Mouse (Mus musculus) limb, embryonic 11.5 days (tissue): Measurements from ENCODE around the gene Cdc42se1. TPM values are rescaled to one million over a fixed set of nuclear protein-coding genes. Genes with fewer than 3 reads are reported as not detected.
A peak's percentile ranks its signal among the peaks of the same experiment; 100 is the strongest.

Experiments used
- ATAC-seq: fragments of 200-750 bp; cut with Nextera tagmentation; 2 replicates; pipeline ENCODE4 v1.8.0; 2017; ENCODE audit warnings: low read depth; ENCODE audit not compliant: insufficient number of reproducible peaks, low FRiP score, low TSS enrichment
- DNase-seq: peaks from one replicate; pipeline ENCODE4 v3.0.0-alpha.2; 2015; ENCODE audit warnings: low spot score
- H3K27ac ChIP-seq: fragments of 300-500 bp; sonication (generic); replicated peaks from 2 replicates; pipeline ENCODE4 v1.5.1; 2014; ENCODE audit warnings: low read depth, mild to moderate bottlenecking, low read length
- H3K27me3 ChIP-seq: fragments of 300-500 bp; sonication (generic); 2 replicates; pipeline ENCODE4 v1.6.1; 2014; ENCODE audit warnings: mild to moderate bottlenecking, low read length, mixed read lengths; ENCODE audit not compliant: control insufficient read depth, insufficient read depth
- H3K36me3 ChIP-seq: fragments of 300-500 bp; sonication (generic); 2 replicates; pipeline ENCODE4 v1.6.1; 2014; ENCODE audit warnings: mild to moderate bottlenecking, low read length, moderate library complexity, mixed read lengths; ENCODE audit not compliant: control insufficient read depth, insufficient read depth
- H3K4me1 ChIP-seq: fragments of 300-500 bp; sonication (generic); 2 replicates; pipeline ENCODE4 v1.6.1; 2014; ENCODE audit warnings: low read length, mixed read lengths; ENCODE audit not compliant: control insufficient read depth, insufficient read depth
- H3K4me2 ChIP-seq: fragments of 300-500 bp; sonication (generic); 2 replicates; pipeline ENCODE4 v1.6.1; 2014; ENCODE audit warnings: low read depth, mild to moderate bottlenecking, moderate library complexity; ENCODE audit not compliant: severe bottlenecking
- H3K4me3 ChIP-seq: fragments of 300-500 bp; sonication (generic); 2 replicates; pipeline ENCODE4 v1.5.1; 2014; ENCODE audit warnings: low read depth, low read length
- H3K9ac ChIP-seq: fragments of 300-500 bp; sonication (generic); 2 replicates; pipeline ENCODE4 v1.6.1; 2014; ENCODE audit warnings: mild to moderate bottlenecking, low read length
- H3K9me3 ChIP-seq: fragments of 300-500 bp; sonication (generic); 2 replicates; pipeline ENCODE4 v1.6.1; 2016; ENCODE audit warnings: low read length; ENCODE audit not compliant: control insufficient read depth
- WGBS: fragments of 180-500 bp; shearing (Covaris S2); extraction: QIAGEN DNeasy Blood & Tissue Kit; methylation state at CpG from one replicate; pipeline ENCODE4 v1.1.7; 2014; 5-methylcytosine and 5-hydroxymethylcytosine counted together
- polyA plus RNA-seq: library from polyadenylated mRNA; unstranded; fragments of >200 nt; fragmentation: Nextera tagmentation; extraction: Ambion mirVana; gene quantifications from 2 replicates; pipeline ENCODE4 v1.2.1, GENCODE M21; 2014

The Cdc42se1 gene
- polyA plus RNA-seq, 1 experiment from 2014 or later, result 89.6 TPM

DNA sequence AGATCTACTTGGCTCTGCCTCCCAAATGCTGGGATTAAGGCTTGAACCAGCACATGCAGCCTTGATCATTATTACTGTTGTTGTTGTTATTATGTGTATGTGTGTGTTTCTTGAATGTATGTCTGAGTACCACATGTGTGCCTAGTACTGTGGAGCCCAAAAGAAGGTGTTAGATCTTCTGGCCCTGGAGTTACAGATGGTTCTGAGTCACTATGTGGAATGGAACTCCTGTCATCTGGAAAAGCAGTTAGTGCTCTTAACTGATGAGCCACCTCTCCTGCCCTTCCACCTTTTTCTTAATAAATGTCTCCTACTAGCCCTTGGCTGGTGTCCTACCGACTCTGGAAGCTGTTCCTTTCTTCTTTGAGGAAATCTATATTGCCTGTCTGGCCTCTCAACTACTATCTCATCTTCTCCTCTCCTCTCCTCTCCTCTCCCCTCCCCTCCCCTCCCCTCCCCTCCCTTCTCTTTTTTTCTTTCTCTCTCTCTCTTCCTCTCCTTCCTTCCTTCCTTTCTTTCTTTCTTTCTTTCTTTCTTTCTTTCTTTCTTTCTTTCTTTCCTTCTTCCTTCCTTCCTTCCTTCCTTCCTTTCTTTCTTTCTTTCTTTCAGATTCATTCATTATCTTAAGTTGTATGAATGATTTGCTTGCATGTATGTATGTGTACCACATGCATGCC, 19.3 kb downstream of the Cdc42se1 start:
- 76% methylated on average over 1 of the region's 1 CpGs for WGBS
- no peak for ATAC-seq
- no peak overlapping the region for H3K27ac ChIP-seq

GRCm38 (mm10) chr3:95250361-95250760, 21.8 kb downstream of the Cdc42se1 start:
- DNase-seq (no peak), ATAC-seq (no peak)
- H3K4me1 ChIP-seq, result no peaks in the 10 kb centered on the region
- H3K27ac ChIP-seq, result no peak overlapping the region
- H3K36me3 ChIP-seq, result no peaks in the 10 kb centered on the region
- no peak overlapping the region for H3K4me2 ChIP-seq
- H3K9me3 ChIP-seq, result no peaks in the 10 kb centered on the region
- no peaks in the 10 kb centered on the region for H3K27me3 ChIP-seq
- WGBS, result 73% methylated on average over 5 of the region's 5 CpGs
- no peak overlapping the region for H3K4me3 ChIP-seq
- no peak overlapping the region; the same call in 1 of the 2 replicates for H3K9ac ChIP-seq

More for the DNA sequence above, 19.3 kb downstream of the Cdc42se1 start:
- H3K4me2 ChIP-seq, result no peak overlapping the region
- no peak overlapping the region for H3K4me3 ChIP-seq
- H3K9ac ChIP-seq, result no peak overlapping the region
- no peak for DNase-seq
- no peaks in the 10 kb centered on the region for H3K36me3 ChIP-seq
- no peaks in the 10 kb centered on the region for H3K27me3 ChIP-seq
- no peaks in the 10 kb centered on the region for H3K4me1 ChIP-seq
- no peaks in the 10 kb centered on the region for H3K9me3 ChIP-seq

DNA sequence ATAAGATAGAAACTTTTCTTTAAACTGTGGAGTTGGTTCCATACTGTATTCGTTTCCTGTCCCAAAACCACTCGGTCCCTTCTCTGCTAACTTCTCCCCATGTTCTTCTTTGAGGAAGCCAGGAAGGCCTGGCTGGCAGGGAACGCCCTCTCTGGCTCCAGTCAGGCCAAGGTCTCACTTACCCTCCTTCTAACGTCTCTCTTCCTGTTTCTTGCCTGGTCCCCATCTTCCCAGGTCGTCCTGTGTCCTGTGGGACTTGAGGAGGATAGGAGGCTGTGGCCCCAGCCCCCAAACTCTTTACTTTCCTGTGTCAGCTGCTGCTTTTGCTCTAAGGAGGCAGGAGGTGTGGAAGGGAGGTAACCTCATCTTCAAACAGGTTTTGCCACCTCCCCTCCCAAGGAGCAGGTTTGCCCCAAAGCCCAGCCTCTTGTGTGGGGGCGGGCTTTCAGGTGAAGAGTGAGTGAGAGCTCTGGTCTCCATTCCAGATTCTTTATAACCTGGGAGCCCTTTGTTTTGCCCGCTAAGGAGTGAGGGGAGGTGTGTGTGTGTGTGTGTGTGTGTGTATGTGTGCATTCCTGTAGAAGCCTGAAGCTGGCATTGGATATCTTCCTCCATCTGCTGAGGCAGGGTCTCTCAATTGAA, 22.4 kb downstream of the Cdc42se1 start, which contains the start of gene Bnipl:
Gene Bnipl, minus strand, starts transcription at position 411 of the 642 bp plus-strand sequence.
- H3K9ac ChIP-seq, result peak within 1 kb of the TSS; percentile 17; the same call in 1 of the 2 replicates
- WGBS, result 43% methylated on average over 7 of the region's 7 CpGs
- no peak within 1 kb of the TSS for H3K27ac ChIP-seq
- no peaks in the 10 kb centered on the region for H3K4me1 ChIP-seq
- H3K4me3 ChIP-seq, result no peak within 1 kb of the TSS
- no peak within 1 kb of the TSS for H3K4me2 ChIP-seq
- H3K36me3 ChIP-seq, result no peaks in the 10 kb centered on the region
- no peaks in the 10 kb centered on the region for H3K9me3 ChIP-seq
- H3K27me3 ChIP-seq, result no peaks in the 10 kb centered on the region
- ATAC-seq (no peak), DNase-seq (no peak)

DNA sequence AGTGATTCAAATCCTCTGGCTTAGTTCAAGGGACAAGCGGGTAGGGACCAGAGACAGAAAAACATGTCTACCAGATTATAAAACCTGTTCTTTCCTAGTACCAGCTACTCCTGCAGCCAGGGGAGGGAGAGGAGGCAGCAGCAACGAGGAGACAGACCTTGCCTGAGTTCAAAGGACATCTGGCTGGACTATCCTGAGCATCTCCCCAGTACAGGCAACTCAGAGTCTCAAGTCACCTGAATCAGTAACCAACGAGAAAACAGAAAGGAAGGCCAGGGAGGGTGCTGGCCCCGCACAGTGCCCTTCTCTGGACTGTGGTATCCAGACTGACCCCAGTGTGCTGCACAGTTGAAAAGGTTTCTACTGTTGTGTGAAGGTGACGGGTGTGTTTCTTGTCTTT, 28.4 kb downstream of the Cdc42se1 start:
- WGBS, result 82% methylated on average over 5 of the region's 5 CpGs
- DNase-seq, result no peak

GRCm38 (mm10) chr3:95261975-95262374, 33.4 kb downstream of the Cdc42se1 start:
- ATAC-seq, result no peak

More for the DNA sequence above, 28.4 kb downstream of the Cdc42se1 start:
- Histone ChIP-seq H3K9ac (no peak overlapping the region), H3K27ac (no peak overlapping the region), H3K4me2 (no peak overlapping the region; the same call in 1 of the 2 replicates), H3K4me1 (no peaks in the 10 kb centered on the region), H3K27me3 (no peaks in the 10 kb centered on the region), H3K9me3 (no peaks in the 10 kb centered on the region), H3K36me3 (peaks cover 9% of the 10 kb centered on the region), H3K4me3 (no peak overlapping the region)
- no peak for ATAC-seq

GRCm38 (mm10) chr3:95263089-95263739, 34.7 kb downstream of the Cdc42se1 start:
- DNase-seq (peak; percentile 82), ATAC-seq (no peak)
- H3K9me3 ChIP-seq, result no peaks in the 10 kb centered on the region
- H3K27ac ChIP-seq, result no peak overlapping the region
- no peaks in the 10 kb centered on the region for H3K27me3 ChIP-seq
- 45% methylated on average over 11 of the region's 11 CpGs for WGBS
- H3K4me3 ChIP-seq, result no peak overlapping the region
- H3K36me3 ChIP-seq, result peaks cover 8% of the 10 kb centered on the region
- no peak overlapping the region for H3K4me2 ChIP-seq
- no peak overlapping the region for H3K9ac ChIP-seq
- H3K4me1 ChIP-seq, result no peaks in the 10 kb centered on the region

More at GRCm38 (mm10) chr3:95261975-95262374, 33.4 kb downstream of the Cdc42se1 start:
- Histone ChIP-seq H3K4me3 (no peak overlapping the region), H3K4me1 (no peaks in the 10 kb centered on the region), H3K9me3 (no peaks in the 10 kb centered on the region), H3K27ac (no peak overlapping the region), H3K27me3 (no peaks in the 10 kb centered on the region), H3K9ac (no peak overlapping the region), H3K4me2 (no peak overlapping the region), H3K36me3 (peaks cover 7% of the 10 kb centered on the region)
- WGBS, result 92% methylated on average over 4 of the region's 4 CpGs
- DNase-seq, result no peak

DNA sequence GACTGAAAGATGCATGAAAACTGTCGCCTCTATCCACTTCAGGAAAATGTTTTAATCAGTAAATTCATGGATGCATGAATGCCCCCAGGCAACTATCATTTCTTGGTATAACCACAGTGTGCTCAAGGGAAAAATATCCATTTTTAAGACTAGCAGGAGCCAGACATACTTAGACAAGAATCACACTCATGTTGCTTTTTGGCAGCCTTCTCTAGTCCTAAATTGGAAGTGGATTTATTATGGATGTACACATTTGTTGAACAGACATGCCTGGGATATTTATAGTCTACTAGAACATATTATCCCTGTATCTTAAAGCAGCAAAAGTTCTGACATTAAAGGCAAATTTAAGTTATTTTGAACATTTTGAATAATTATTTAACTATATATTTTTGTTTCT, 36.2 kb downstream of the Cdc42se1 start:
- 91% methylated on average over 1 of the region's 1 CpGs for WGBS
- H3K9ac ChIP-seq, result no peak overlapping the region
- no peak overlapping the region for H3K4me3 ChIP-seq
- H3K27ac ChIP-seq, result no peak overlapping the region
- DNase-seq (no peak), ATAC-seq (no peak)
- H3K9me3 ChIP-seq, result no peaks in the 10 kb centered on the region
- H3K4me2 ChIP-seq, result no peak overlapping the region
- no peaks in the 10 kb centered on the region for H3K4me1 ChIP-seq
- H3K27me3 ChIP-seq, result no peaks in the 10 kb centered on the region
- H3K36me3 ChIP-seq, result peaks cover 8% of the 10 kb centered on the region

GRCm38 (mm10) chr3:95266052-95266451, 37.5 kb downstream of the Cdc42se1 start:
- Histone ChIP-seq H3K4me2 (no peak overlapping the region), H3K9ac (no peak overlapping the region), H3K36me3 (peaks cover 5% of the 10 kb centered on the region; the same call in 1 of the 2 replicates), H3K27ac (no peak overlapping the region), H3K4me1 (no peaks in the 10 kb centered on the region), H3K27me3 (no peaks in the 10 kb centered on the region), H3K9me3 (no peaks in the 10 kb centered on the region), H3K4me3 (no peak overlapping the region)
- DNase-seq (no peak), ATAC-seq (no peak)
- 97% methylated on average over 3 of the region's 3 CpGs for WGBS
